Mouse (Mus musculus) stomach, postnatal 0 days (tissue): ENCODE measurements around the gene Armc2.

Source experiments
- CTCF ChIP-seq: IDR thresholded peaks from 2 replicates; pipeline ENCODE4 v1.5.1; 2016; ENCODE audit warnings: antibody characterized with exemption, low read depth, mild to moderate bottlenecking, moderate library complexity
- EP300 ChIP-seq: optimal IDR thresholded peaks from 2 replicates; pipeline ENCODE3; 2016; ENCODE audit warnings: antibody characterized with exemption

DNA sequence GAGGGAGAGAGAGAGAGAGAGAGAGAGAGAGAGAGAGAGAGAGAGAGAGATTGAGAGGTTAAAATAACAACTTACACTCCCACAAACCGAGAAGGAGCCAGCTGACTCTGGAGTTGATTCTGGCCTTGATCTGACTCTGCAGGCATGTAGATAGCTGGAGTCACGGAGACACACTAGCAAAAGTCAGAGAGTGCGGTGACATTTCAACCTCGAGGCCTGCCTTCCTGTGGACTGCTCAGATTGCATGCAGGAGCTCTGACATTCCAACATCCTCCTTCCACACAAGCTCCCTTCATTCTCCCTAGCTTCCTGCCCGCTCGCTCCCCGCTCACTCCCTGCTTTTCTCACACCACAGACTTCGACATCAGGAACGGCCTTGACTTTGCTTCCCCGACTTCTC is 20.3 kb upstream of the Armc2 start:
- TF ChIP-seq CTCF (no peak), EP300 (no peak)
